Mouse (Mus musculus): ENCODE measurements around the gene Gata5.

Gene Gata5

GRCm38 (mm10) chr2:180334551-180334986 is at the start of gene Gata5:
Gata5 (minus strand) TSS chr2:180334699.
- peak; percentile 53 for DNase-seq (ENCODE audit: low read depth, low spot score)

- DNase-seq (ENCODE audit: low read depth, low spot score) = no peak
These were observed 42.2 kb upstream of the Gata5 start for GRCm38 (mm10) chr2:180376730-180377129.

GRCm38 (mm10) chr2:180373256-180373655 is 38.8 kb upstream of the Gata5 start:
- DNase-seq (ENCODE audit: low read depth, low spot score) = no peak

GRCm38 (mm10) chr2:180368359-180368758 is 33.9 kb upstream of the Gata5 start:
- no peak for DNase-seq (ENCODE audit: low read depth, low spot score)

- no peak for DNase-seq (ENCODE audit: low read depth, low spot score)
These were observed 32.9 kb upstream of the Gata5 start for GRCm38 (mm10) chr2:180367350-180367749.

- no peak for DNase-seq (ENCODE audit: low read depth, low spot score)
These were observed 28.9 kb upstream of the Gata5 start for GRCm38 (mm10) chr2:180363434-180363720.

GRCm38 (mm10) chr2:180362585-180363433 is 28.3 kb upstream of the Gata5 start:
- DNase-seq (ENCODE audit: low read depth, low spot score) = no peak

- DNase-seq (ENCODE audit: low read depth, low spot score) = no peak
These were observed 24.6 kb upstream of the Gata5 start for GRCm38 (mm10) chr2:180359062-180359461.

GRCm38 (mm10) chr2:180353338-180353737 is 18.8 kb upstream of the Gata5 start:
- peak; percentile 72 for DNase-seq (ENCODE audit: low read depth, low spot score)

GRCm38 (mm10) chr2:180350700-180351099 is 16.2 kb upstream of the Gata5 start:
- DNase-seq (ENCODE audit: low read depth, low spot score) = peak; percentile 74

- DNase-seq (ENCODE audit: low read depth, low spot score) = peak; percentile 87
These were observed 12.5 kb upstream of the Gata5 start for GRCm38 (mm10) chr2:180346820-180347497.

GRCm38 (mm10) chr2:180343092-180343491 is 8.6 kb upstream of the Gata5 start:
- DNase-seq (ENCODE audit: low read depth, low spot score) = no peak

GRCm38 (mm10) chr2:180342189-180342588 is 7.7 kb upstream of the Gata5 start:
- no peak for DNase-seq (ENCODE audit: low read depth, low spot score)

GRCm38 (mm10) chr2:180341229-180341628 is 6.7 kb upstream of the Gata5 start:
- DNase-seq (ENCODE audit: low read depth, low spot score) = no peak

- no peak for DNase-seq (ENCODE audit: low read depth, low spot score)
These were observed 5.4 kb upstream of the Gata5 start for GRCm38 (mm10) chr2:180339886-180340285.

- DNase-seq (ENCODE audit: low read depth, low spot score) = peak; percentile 43
These were observed 535 bp downstream of the Gata5 start for GRCm38 (mm10) chr2:180333778-180334550.

- DNase-seq (ENCODE audit: low read depth, low spot score) = no peak
These were observed 5.0 kb downstream of the Gata5 start for GRCm38 (mm10) chr2:180329466-180329865.

GRCm38 (mm10) chr2:180322674-180323355 is 11.7 kb downstream of the Gata5 start:
- DNase-seq (ENCODE audit: low read depth, low spot score) = no peak

- DNase-seq (ENCODE audit: low read depth, low spot score) = peak; percentile 83
These were observed 14.3 kb downstream of the Gata5 start for GRCm38 (mm10) chr2:180320216-180320615.

GRCm38 (mm10) chr2:180317591-180317990 is 16.9 kb downstream of the Gata5 start:
- no peak for DNase-seq (ENCODE audit: low read depth, low spot score)

- no peak for DNase-seq (ENCODE audit: low read depth, low spot score)
These were observed 20.2 kb downstream of the Gata5 start for GRCm38 (mm10) chr2:180314292-180314691.

- no peak for DNase-seq (ENCODE audit: low read depth, low spot score)
These were observed 23.4 kb downstream of the Gata5 start for GRCm38 (mm10) chr2:180311147-180311546.

Measured in ZHBTc4 (cell line).